Mouse (Mus musculus): ENCODE data around the gene Insig2. TPM values are rescaled to one million over a fixed set of nuclear protein-coding genes. Genes with fewer than 3 reads are reported as not detected.

The Insig2 gene
- polyA plus RNA-seq, 2 experiments = 6.4 to 6.5 TPM

GRCm38 (mm10) chr1:121373631-121374030 lies 41.2 kb upstream of the Insig2 start:
- TF ChIP-seq EP300 (IDR thresholded peaks at IDR 0.05; ENCODE audit: low read depth) (no peak), CTCF (IDR thresholded peaks at IDR 0.05; ENCODE audit: low read depth) (no peak)
- ATAC-seq (ENCODE audit: insufficient read depth) = no peak
- WGBS (ENCODE audit: insufficient replicate concordance) = 35% methylated on average over 2 of the region's 2 CpGs

DNA sequence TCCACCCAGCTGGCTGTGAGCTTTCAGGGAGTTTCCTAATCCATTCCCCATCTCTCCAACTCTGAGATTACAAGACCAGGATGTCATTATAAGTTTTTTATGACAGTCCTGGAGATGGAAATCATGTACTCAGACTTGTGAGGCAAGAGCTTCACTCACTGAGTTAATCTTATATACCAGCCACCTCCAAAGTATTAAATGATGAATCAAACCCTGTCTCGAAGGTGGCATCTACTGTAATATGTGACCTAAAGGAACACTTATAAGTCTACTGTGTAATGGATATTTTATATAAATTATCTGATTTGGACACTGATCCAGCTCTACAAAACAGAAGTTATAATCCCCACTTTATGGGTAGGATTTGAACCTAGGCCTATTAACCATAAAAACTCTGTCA lies 40.3 kb upstream of the Insig2 start:
- H3K27ac ChIP-seq = no peak overlapping the region
- TF ChIP-seq CTCF (IDR thresholded peaks at IDR 0.05; ENCODE audit: low read depth) (no peak), EP300 (IDR thresholded peaks at IDR 0.05; ENCODE audit: low read depth) (no peak)
- no peak overlapping the region for H3K9ac ChIP-seq (replicated peaks)
- DNase-seq (ENCODE audit: low read depth in 3 of 3, low spot score in 3 of 3) = no peak
- no peaks in the 10 kb centered on the region for H3K4me1 ChIP-seq (replicated peaks; ENCODE audit: control insufficient read depth in 2 of 2, insufficient read depth in 2 of 2, low read length in 1 of 2)
- no peaks in the 10 kb centered on the region for H3K9me3 ChIP-seq (ENCODE audit: control insufficient read depth, low read length)
- H3K27me3 ChIP-seq (ENCODE audit: control insufficient read depth, insufficient read depth, low read length) = no peaks in the 10 kb centered on the region
- H3K36me3 ChIP-seq (replicated peaks; ENCODE audit: control insufficient read depth, insufficient read depth, low read depth) = no peaks in the 10 kb centered on the region
- H3K4me3 ChIP-seq (ENCODE audit: insufficient read depth in 1 of 2, low read depth in 2 of 2, low read length in 2 of 2) = no peak overlapping the region
- H3K4me2 ChIP-seq (ENCODE audit: low read depth) = no peak overlapping the region
- ATAC-seq (ENCODE audit: insufficient read depth) = no peak
- WGBS (ENCODE audit: insufficient replicate concordance) = 58% methylated on average over 1 of the region's 1 CpGs

More at GRCm38 (mm10) chr1:121373631-121374030, 41.2 kb upstream of the Insig2 start:
- DNase-seq (ENCODE audit: low read depth in 3 of 3, low spot score in 3 of 3) = no peak
- Histone ChIP-seq H3K9me3 (ENCODE audit: control insufficient read depth, low read length) (no peaks in the 10 kb centered on the region), H3K4me2 (ENCODE audit: low read depth) (no peak overlapping the region), H3K27ac (no peak overlapping the region), H3K9ac (replicated peaks) (no peak overlapping the region), H3K4me1 (replicated peaks; ENCODE audit: control insufficient read depth in 2 of 2, insufficient read depth in 2 of 2, low read length in 1 of 2) (no peaks in the 10 kb centered on the region), H3K4me3 (ENCODE audit: insufficient read depth in 1 of 2, low read depth in 2 of 2, low read length in 2 of 2) (no peak overlapping the region), H3K36me3 (replicated peaks; ENCODE audit: control insufficient read depth, insufficient read depth, low read depth) (no peaks in the 10 kb centered on the region), H3K27me3 (ENCODE audit: control insufficient read depth, insufficient read depth, low read length) (no peaks in the 10 kb centered on the region)

- 68% methylated on average over 12 of the region's 12 CpGs for WGBS (ENCODE audit: insufficient replicate concordance)
- Histone ChIP-seq H3K27ac (no peak overlapping the region), H3K4me1 (replicated peaks; ENCODE audit: control insufficient read depth in 2 of 2, insufficient read depth in 2 of 2, low read length in 1 of 2) (no peaks in the 10 kb centered on the region), H3K36me3 (replicated peaks; ENCODE audit: control insufficient read depth, insufficient read depth, low read depth) (no peaks in the 10 kb centered on the region), H3K4me2 (ENCODE audit: low read depth) (no peak overlapping the region), H3K4me3 (ENCODE audit: insufficient read depth in 1 of 2, low read depth in 2 of 2, low read length in 2 of 2) (no peak overlapping the region), H3K9me3 (ENCODE audit: control insufficient read depth, low read length) (no peaks in the 10 kb centered on the region), H3K27me3 (ENCODE audit: control insufficient read depth, insufficient read depth, low read length) (no peaks in the 10 kb centered on the region), H3K9ac (replicated peaks) (no peak overlapping the region)
- ATAC-seq (ENCODE audit: insufficient read depth) (no peak), DNase-seq (ENCODE audit: low read depth in 3 of 3, low spot score in 3 of 3) (no peak)
- TF ChIP-seq EP300 (IDR thresholded peaks at IDR 0.05; ENCODE audit: low read depth) (no peak), CTCF (IDR thresholded peaks at IDR 0.05; ENCODE audit: low read depth) (no peak)
These were observed 39.1 kb upstream of the Insig2 start for GRCm38 (mm10) chr1:121371449-121371848.

- Histone ChIP-seq H3K4me2 (ENCODE audit: low read depth) (no peak overlapping the region), H3K27ac (no peak overlapping the region), H3K9ac (replicated peaks) (no peak overlapping the region), H3K27me3 (ENCODE audit: control insufficient read depth, insufficient read depth, low read length) (no peaks in the 10 kb centered on the region), H3K4me3 (ENCODE audit: insufficient read depth in 1 of 2, low read depth in 2 of 2, low read length in 2 of 2) (no peak overlapping the region), H3K36me3 (replicated peaks; ENCODE audit: control insufficient read depth, insufficient read depth, low read depth) (no peaks in the 10 kb centered on the region), H3K4me1 (replicated peaks; ENCODE audit: control insufficient read depth in 2 of 2, insufficient read depth in 2 of 2, low read length in 1 of 2) (no peaks in the 10 kb centered on the region), H3K9me3 (ENCODE audit: control insufficient read depth, low read length) (no peaks in the 10 kb centered on the region)
- DNase-seq (ENCODE audit: low read depth in 3 of 3, low spot score in 3 of 3) = no peak
- 59% methylated on average over 9 of the region's 9 CpGs for WGBS (ENCODE audit: insufficient replicate concordance)
- no peak for ATAC-seq (ENCODE audit: insufficient read depth)
- no peak for TF ChIP-seq EP300 (IDR thresholded peaks at IDR 0.05; ENCODE audit: low read depth)
- no peak for TF ChIP-seq CTCF (IDR thresholded peaks at IDR 0.05; ENCODE audit: low read depth)
These were observed 34.9 kb upstream of the Insig2 start for GRCm38 (mm10) chr1:121367257-121367656.

DNA sequence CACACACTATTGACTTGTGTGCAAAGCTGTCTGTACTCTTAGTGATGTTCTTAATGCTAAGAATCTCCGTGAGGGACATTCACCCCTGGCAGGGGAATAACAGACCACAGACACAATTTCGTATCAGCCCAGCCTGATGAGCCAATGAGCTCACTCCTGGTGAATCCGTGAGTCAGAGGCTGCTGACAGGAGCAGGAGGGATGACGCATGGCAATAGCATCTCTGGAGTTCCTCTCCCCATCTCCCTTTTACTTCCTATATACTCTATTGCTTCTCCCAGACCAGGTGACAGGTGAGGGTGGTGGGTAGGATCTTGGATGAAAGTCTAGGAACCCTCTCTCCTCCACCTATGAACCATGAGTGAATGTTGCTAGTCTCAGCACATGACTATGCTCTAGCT lies 28.2 kb upstream of the Insig2 start:
- Histone ChIP-seq H3K4me3 (ENCODE audit: insufficient read depth in 1 of 2, low read depth in 2 of 2, low read length in 2 of 2) (no peak overlapping the region), H3K27ac (no peak overlapping the region), H3K9me3 (ENCODE audit: control insufficient read depth, low read length) (no peaks in the 10 kb centered on the region), H3K36me3 (replicated peaks; ENCODE audit: control insufficient read depth, insufficient read depth, low read depth) (no peaks in the 10 kb centered on the region), H3K9ac (replicated peaks) (no peak overlapping the region), H3K27me3 (ENCODE audit: control insufficient read depth, insufficient read depth, low read length) (no peaks in the 10 kb centered on the region), H3K4me2 (ENCODE audit: low read depth) (no peak overlapping the region), H3K4me1 (replicated peaks; ENCODE audit: control insufficient read depth in 2 of 2, insufficient read depth in 2 of 2, low read length in 1 of 2) (no peaks in the 10 kb centered on the region)
- ATAC-seq (ENCODE audit: insufficient read depth) (no peak), DNase-seq (ENCODE audit: low read depth in 3 of 3, low spot score in 3 of 3) (no peak)
- 39% methylated on average over 4 of the region's 4 CpGs for WGBS (ENCODE audit: insufficient replicate concordance)
- no peak for TF ChIP-seq CTCF (IDR thresholded peaks at IDR 0.05; ENCODE audit: low read depth)
- no peak for TF ChIP-seq EP300 (IDR thresholded peaks at IDR 0.05; ENCODE audit: low read depth)
